Mouse (Mus musculus): Measurements from ENCODE around the gene Lclat1. TPM values are rescaled to one million over a fixed set of nuclear protein-coding genes. Genes with fewer than 3 reads are reported as not detected.
A peak's percentile ranks its signal among the peaks of the same experiment; 100 is the strongest.

Lclat1 gene
- polyA plus RNA-seq, 1 experiment from 2014 or later: 24.3 TPM

DNA sequence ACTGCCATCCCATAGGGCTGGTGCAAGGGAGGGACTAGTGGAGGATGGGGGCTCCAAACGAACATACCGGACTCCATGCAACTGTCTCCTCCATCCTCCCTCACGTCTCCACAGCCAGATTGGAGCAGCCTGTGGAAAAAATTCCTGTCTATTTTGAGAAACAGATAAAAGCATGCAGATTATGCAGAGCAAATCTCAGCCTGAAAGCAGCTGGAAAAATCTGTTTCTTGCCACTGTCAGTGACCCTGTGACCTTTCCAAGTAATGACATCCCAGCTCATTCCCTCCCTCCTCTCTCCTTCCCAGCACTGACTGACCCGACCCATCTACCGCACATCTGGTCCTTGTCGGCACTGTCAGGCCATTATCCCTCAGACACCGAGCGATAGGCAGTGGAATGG is 35.5 kb upstream of the Lclat1 start:
- no peaks in the 10 kb centered on the region for H3K36me3 ChIP-seq (ENCODE audit: control insufficient read depth, insufficient read depth)
- H3K4me1 ChIP-seq (replicated peaks; ENCODE audit: control insufficient read depth, insufficient read depth, low read length): no peaks in the 10 kb centered on the region
- no peak overlapping the region for H3K4me3 ChIP-seq (ENCODE audit: low read depth, low read length)
- peak overlapping the region; percentile 11; the same call in 1 of the 2 replicates for H3K27ac ChIP-seq (ENCODE audit: low read depth, low read length)
- no peak overlapping the region for H3K4me2 ChIP-seq (replicated peaks; ENCODE audit: low read depth)
- H3K27me3 ChIP-seq (replicated peaks; ENCODE audit: control insufficient read depth, insufficient read depth, low read length): no peaks in the 10 kb centered on the region
- 61% methylated on average over 8 of the region's 8 CpGs for WGBS
- ATAC-seq: peak; percentile 43; the same call in 1 of the 2 replicates
- no peaks in the 10 kb centered on the region for H3K9me3 ChIP-seq (ENCODE audit: control insufficient read depth)
- no peak overlapping the region for H3K9ac ChIP-seq (ENCODE audit: low read depth, low read length)
- TF ChIP-seq CTCF (IDR thresholded peaks at IDR 0.05; ENCODE audit: low read depth): no peak

DNA sequence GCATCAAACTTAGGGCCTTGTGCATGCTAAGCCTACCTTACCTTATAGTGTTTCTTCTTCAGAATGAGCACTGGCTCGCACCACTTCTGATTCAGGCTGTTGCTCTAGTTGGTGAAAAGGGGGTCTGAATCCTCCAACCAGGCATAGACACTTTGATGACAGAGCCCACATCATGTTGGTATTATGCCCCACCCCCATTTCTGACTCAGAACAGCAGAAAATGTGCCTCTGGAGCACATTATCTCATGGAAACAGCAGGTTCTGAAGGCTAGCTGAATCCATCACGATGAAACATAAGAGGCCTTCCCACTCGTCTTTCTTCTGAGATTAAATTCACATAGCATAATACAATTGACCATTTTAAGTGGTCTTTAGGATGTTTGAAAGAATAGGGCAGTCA is 33.2 kb upstream of the Lclat1 start:
- no peaks in the 10 kb centered on the region for H3K9me3 ChIP-seq (ENCODE audit: control insufficient read depth)
- no peak overlapping the region for H3K27ac ChIP-seq (ENCODE audit: low read depth, low read length)
- no peaks in the 10 kb centered on the region for H3K36me3 ChIP-seq (ENCODE audit: control insufficient read depth, insufficient read depth)
- no peak overlapping the region for H3K4me2 ChIP-seq (replicated peaks; ENCODE audit: low read depth)
- no peak for ATAC-seq
- H3K4me1 ChIP-seq (replicated peaks; ENCODE audit: control insufficient read depth, insufficient read depth, low read length): no peaks in the 10 kb centered on the region
- no peaks in the 10 kb centered on the region for H3K27me3 ChIP-seq (replicated peaks; ENCODE audit: control insufficient read depth, insufficient read depth, low read length)
- no peak for TF ChIP-seq CTCF (IDR thresholded peaks at IDR 0.05; ENCODE audit: low read depth)
- no peak overlapping the region for H3K4me3 ChIP-seq (ENCODE audit: low read depth, low read length)
- H3K9ac ChIP-seq (ENCODE audit: low read depth, low read length): no peak overlapping the region
- WGBS: 85% methylated on average over 3 of the region's 3 CpGs

DNA sequence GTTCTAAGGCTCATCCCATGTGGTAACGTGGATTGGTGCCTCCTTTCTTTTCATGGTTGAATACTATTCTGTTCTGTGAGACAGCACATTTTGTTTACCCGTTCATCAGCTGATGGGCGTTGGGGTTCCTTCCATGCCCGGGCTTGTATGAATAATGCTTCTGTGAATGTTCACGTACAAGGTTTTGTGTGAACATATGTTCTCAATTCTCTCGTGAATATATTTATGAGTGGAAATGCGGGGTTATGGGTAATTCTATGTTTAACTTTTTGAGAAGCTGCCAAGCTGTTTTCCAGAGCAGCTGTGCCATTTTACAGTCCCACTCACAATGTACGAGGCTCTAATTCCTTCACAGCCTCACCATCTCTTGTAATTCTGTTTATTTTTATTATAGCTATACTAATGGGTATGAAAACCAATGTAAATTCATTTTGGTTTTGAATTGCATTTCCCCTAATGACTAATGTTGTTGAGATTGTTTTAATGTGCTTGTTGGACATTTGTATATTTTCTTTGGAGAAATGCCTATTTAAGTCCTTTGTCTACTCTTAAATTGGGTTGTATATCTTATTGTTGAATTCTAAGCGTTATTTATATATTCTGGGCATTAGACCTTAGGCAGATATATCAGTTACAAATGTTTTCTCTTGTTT is 32.4 kb upstream of the Lclat1 start:
- no peaks in the 10 kb centered on the region for H3K9me3 ChIP-seq (ENCODE audit: control insufficient read depth)
- H3K4me2 ChIP-seq (replicated peaks; ENCODE audit: low read depth): no peak overlapping the region
- no peaks in the 10 kb centered on the region for H3K4me1 ChIP-seq (replicated peaks; ENCODE audit: control insufficient read depth, insufficient read depth, low read length)
- H3K27ac ChIP-seq (ENCODE audit: low read depth, low read length): no peak overlapping the region
- ATAC-seq: no peak
- no peaks in the 10 kb centered on the region for H3K36me3 ChIP-seq (ENCODE audit: control insufficient read depth, insufficient read depth)
- H3K9ac ChIP-seq (ENCODE audit: low read depth, low read length): no peak overlapping the region
- no peak overlapping the region for H3K4me3 ChIP-seq (ENCODE audit: low read depth, low read length)
- WGBS: 58% methylated on average over 9 of the region's 9 CpGs
- no peaks in the 10 kb centered on the region for H3K27me3 ChIP-seq (replicated peaks; ENCODE audit: control insufficient read depth, insufficient read depth, low read length)
- TF ChIP-seq CTCF (IDR thresholded peaks at IDR 0.05; ENCODE audit: low read depth): no peak

DNA sequence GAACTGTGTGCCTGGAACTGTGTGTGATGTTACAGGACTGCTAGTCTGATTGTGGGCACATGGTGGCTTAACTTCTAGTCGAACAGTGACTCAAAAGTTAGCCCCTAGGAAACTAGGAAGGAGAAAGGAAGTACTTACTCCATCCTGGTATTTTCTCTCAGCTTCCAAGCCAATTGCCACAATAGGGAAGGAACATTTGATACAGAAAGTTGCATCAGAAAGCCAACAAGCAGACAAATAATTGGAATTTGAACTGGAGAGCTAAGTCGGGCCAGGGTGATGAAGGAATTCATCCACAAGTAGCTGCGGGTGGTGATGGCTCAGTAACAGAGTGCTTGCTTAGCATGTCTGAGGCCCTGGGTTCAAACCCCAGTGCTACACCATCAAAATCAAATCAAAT is 30.1 kb upstream of the Lclat1 start:
- no peaks in the 10 kb centered on the region for H3K4me1 ChIP-seq (replicated peaks; ENCODE audit: control insufficient read depth, insufficient read depth, low read length)
- H3K4me3 ChIP-seq (ENCODE audit: low read depth, low read length): no peak overlapping the region
- H3K27ac ChIP-seq (ENCODE audit: low read depth, low read length): no peak overlapping the region
- H3K36me3 ChIP-seq (ENCODE audit: control insufficient read depth, insufficient read depth): no peaks in the 10 kb centered on the region
- no peaks in the 10 kb centered on the region for H3K27me3 ChIP-seq (replicated peaks; ENCODE audit: control insufficient read depth, insufficient read depth, low read length)
- H3K9ac ChIP-seq (ENCODE audit: low read depth, low read length): no peak overlapping the region
- no peaks in the 10 kb centered on the region for H3K9me3 ChIP-seq (ENCODE audit: control insufficient read depth)
- TF ChIP-seq CTCF (IDR thresholded peaks at IDR 0.05; ENCODE audit: low read depth): no peak
- H3K4me2 ChIP-seq (replicated peaks; ENCODE audit: low read depth): no peak overlapping the region
- WGBS: 85% methylated on average over 3 of the region's 3 CpGs
- ATAC-seq: no peak

- Histone ChIP-seq H3K4me2 (replicated peaks; ENCODE audit: low read depth) (no peak overlapping the region), H3K4me1 (replicated peaks; ENCODE audit: control insufficient read depth, insufficient read depth, low read length) (no peaks in the 10 kb centered on the region; the same call in 1 of the 2 replicates), H3K36me3 (ENCODE audit: control insufficient read depth, insufficient read depth) (no peaks in the 10 kb centered on the region), H3K27ac (ENCODE audit: low read depth, low read length) (no peak overlapping the region), H3K27me3 (replicated peaks; ENCODE audit: control insufficient read depth, insufficient read depth, low read length) (no peaks in the 10 kb centered on the region), H3K9me3 (ENCODE audit: control insufficient read depth) (no peaks in the 10 kb centered on the region), H3K4me3 (ENCODE audit: low read depth, low read length) (no peak overlapping the region), H3K9ac (ENCODE audit: low read depth, low read length) (no peak overlapping the region)
- 57% methylated on average over 9 of the region's 9 CpGs for WGBS
- TF ChIP-seq CTCF (IDR thresholded peaks at IDR 0.05; ENCODE audit: low read depth): no peak
- no peak for ATAC-seq
Observed at GRCm38 (mm10) chr17:73081360-73082133, 26.2 kb upstream of the Lclat1 start.

GRCm38 (mm10) chr17:73082506-73083196 is 25.1 kb upstream of the Lclat1 start:
- Histone ChIP-seq H3K27ac (ENCODE audit: low read depth, low read length) (no peak overlapping the region), H3K27me3 (replicated peaks; ENCODE audit: control insufficient read depth, insufficient read depth, low read length) (no peaks in the 10 kb centered on the region), H3K9me3 (ENCODE audit: control insufficient read depth) (no peaks in the 10 kb centered on the region), H3K9ac (ENCODE audit: low read depth, low read length) (no peak overlapping the region), H3K4me2 (replicated peaks; ENCODE audit: low read depth) (no peak overlapping the region), H3K36me3 (ENCODE audit: control insufficient read depth, insufficient read depth) (no peaks in the 10 kb centered on the region), H3K4me1 (replicated peaks; ENCODE audit: control insufficient read depth, insufficient read depth, low read length) (no peaks in the 10 kb centered on the region; the same call in 1 of the 2 replicates), H3K4me3 (ENCODE audit: low read depth, low read length) (no peak overlapping the region)
- no peak for ATAC-seq
- TF ChIP-seq CTCF (IDR thresholded peaks at IDR 0.05; ENCODE audit: low read depth): no peak
- 86% methylated on average over 4 of the region's 4 CpGs for WGBS

All from intestine, postnatal 0 days (tissue).